Mouse (Mus musculus) erythroblast, embryonic 14.5 days (primary cell): Measurements from ENCODE around the gene Ubr4.

Experiments
- GATA1 ChIP-seq: IDR thresholded peaks from 2 replicates; pipeline ENCODE4 v1.6.1; 2012; ENCODE audit warnings: low read length, inconsistent platforms, mixed read lengths
- TAL1 ChIP-seq: IDR thresholded peaks from 3 replicates; pipeline ENCODE4 v1.6.1; 2012; ENCODE audit warnings: low read length, inconsistent platforms, mixed read lengths

GRCm38 (mm10) chr4:139310899-139311701, 41.3 kb upstream of the Ubr4 start:
- TF ChIP-seq GATA1 (no peak), TAL1 (no peak)
